Mouse (Mus musculus): ENCODE data around the gene Tmc2. TPM values are rescaled to one million over a fixed set of nuclear protein-coding genes. Genes with fewer than 3 reads are reported as not detected.

Tmc2 gene
- polyA plus RNA-seq (2012; rRNA removed), result not detected in 2 replicates

GRCm38 (mm10) chr2:130194894-130195293, at the start of gene Tmc2:
TSS of gene Tmc2 (plus strand) at chr2:130195194.
- WGBS, result 89% methylated on average over 16 of the region's 16 CpGs
- no peak for DNase-seq (ENCODE audit: low read depth, low spot score)

- WGBS, result 79% methylated on average over 5 of the region's 5 CpGs
- no peak for DNase-seq (ENCODE audit: low read depth, low spot score)
Measured at GRCm38 (mm10) chr2:130146089-130146668, 48.8 kb upstream of the Tmc2 start.

- WGBS, result 79% methylated on average over 3 of the region's 3 CpGs
- no peak for DNase-seq (ENCODE audit: low read depth, low spot score)
Measured at GRCm38 (mm10) chr2:130155171-130155570, 39.8 kb upstream of the Tmc2 start.

- no peak for DNase-seq (ENCODE audit: low read depth, low spot score)
Measured at GRCm38 (mm10) chr2:130155851-130156250, 39.1 kb upstream of the Tmc2 start.

- 72% methylated on average over 14 of the region's 14 CpGs for WGBS
Measured at GRCm38 (mm10) chr2:130157231-130158087, 37.5 kb upstream of the Tmc2 start.

GRCm38 (mm10) chr2:130158088-130158437, 36.9 kb upstream of the Tmc2 start:
- DNase-seq (ENCODE audit: low read depth, low spot score), result no peak
- WGBS, result 68% methylated on average over 4 of the region's 4 CpGs

More at GRCm38 (mm10) chr2:130157231-130158087, 37.5 kb upstream of the Tmc2 start:
- DNase-seq (ENCODE audit: low read depth, low spot score), result no peak

- 71% methylated on average over 5 of the region's 5 CpGs for WGBS
- no peak for DNase-seq (ENCODE audit: low read depth, low spot score)
Measured at GRCm38 (mm10) chr2:130162701-130163100, 32.3 kb upstream of the Tmc2 start.

- WGBS, result 73% methylated on average over 9 of the region's 9 CpGs
- no peak for DNase-seq (ENCODE audit: low read depth, low spot score)
Measured at GRCm38 (mm10) chr2:130166311-130167214, 28.4 kb upstream of the Tmc2 start.

- no peak for DNase-seq (ENCODE audit: low read depth, low spot score)
- 41% methylated on average over 3 of the region's 3 CpGs for WGBS
Measured at GRCm38 (mm10) chr2:130167861-130168260, 27.1 kb upstream of the Tmc2 start.

- WGBS, result 79% methylated on average over 2 of the region's 2 CpGs
- DNase-seq (ENCODE audit: low read depth, low spot score), result no peak
Measured at GRCm38 (mm10) chr2:130171674-130172073, 23.3 kb upstream of the Tmc2 start.

- WGBS, result 29% methylated on average over 8 of the region's 8 CpGs
- DNase-seq (ENCODE audit: low read depth, low spot score), result no peak
Measured at GRCm38 (mm10) chr2:130176820-130177219, 18.2 kb upstream of the Tmc2 start.

- DNase-seq (ENCODE audit: low read depth, low spot score), result no peak
- under 1% methylated on average over 11 of the region's 11 CpGs for WGBS
Measured at GRCm38 (mm10) chr2:130178381-130178705, 16.7 kb upstream of the Tmc2 start.

GRCm38 (mm10) chr2:130178706-130179506, 16.1 kb upstream of the Tmc2 start, which contains the start of gene Snrpb:
TSS of gene Snrpb (minus strand) at chr2:130179403.
- DNase-seq (ENCODE audit: low read depth, low spot score), result peak; percentile 76
- WGBS, result under 1% methylated on average over 81 of the region's 81 CpGs

- DNase-seq (ENCODE audit: low read depth, low spot score), result no peak
- 1% methylated on average over 15 of the region's 15 CpGs for WGBS
Measured at GRCm38 (mm10) chr2:130179507-130180019, 15.4 kb upstream of the Tmc2 start.

- DNase-seq (ENCODE audit: low read depth, low spot score), result no peak
- 81% methylated on average over 12 of the region's 12 CpGs for WGBS
Measured at GRCm38 (mm10) chr2:130188391-130188790, 6.6 kb upstream of the Tmc2 start.

GRCm38 (mm10) chr2:130200961-130201360, 6.0 kb downstream of the Tmc2 start:
- 80% methylated on average over 5 of the region's 5 CpGs for WGBS
- DNase-seq (ENCODE audit: low read depth, low spot score), result no peak

GRCm38 (mm10) chr2:130207376-130207775, 12.4 kb downstream of the Tmc2 start:
- no peak for DNase-seq (ENCODE audit: low read depth, low spot score)
- WGBS, result 59% methylated on average over 2 of the region's 2 CpGs

GRCm38 (mm10) chr2:130207996-130208395, 13.0 kb downstream of the Tmc2 start:
- DNase-seq (ENCODE audit: low read depth, low spot score), result no peak
- WGBS, result 83% methylated on average over 3 of the region's 3 CpGs

- WGBS, result 86% methylated on average over 3 of the region's 3 CpGs
- no peak for DNase-seq (ENCODE audit: low read depth, low spot score)
Measured at GRCm38 (mm10) chr2:130209636-130210035, 14.6 kb downstream of the Tmc2 start.
